ENCODE assay signal across 11 mouse cellular contexts in the genomic region with DNA sequence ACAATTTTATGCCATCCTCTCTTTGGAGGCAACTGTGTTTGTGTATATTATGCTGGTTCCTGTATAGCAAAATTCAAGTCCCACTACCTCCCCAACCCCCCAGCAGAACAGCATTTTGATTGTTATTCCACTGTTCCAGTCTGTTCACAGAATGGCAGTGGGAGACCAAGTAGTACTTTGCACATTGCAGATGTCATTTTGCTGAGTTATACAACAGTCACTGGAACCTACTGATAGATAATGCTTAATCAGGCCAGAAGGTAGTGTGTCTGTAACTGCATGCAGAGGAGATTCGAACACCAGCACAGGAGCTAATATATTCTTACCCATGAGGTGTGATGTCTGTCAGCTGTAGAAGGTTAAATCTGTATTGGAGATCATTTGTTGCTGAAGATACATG. TPM values are rescaled to one million over a fixed set of nuclear protein-coding genes. Genes with fewer than 3 reads are reported as not detected.
A peak's percentile ranks its signal among the peaks of the same experiment; 100 is the strongest.
DNase-seq lines count a peak whose midpoint lies in the region; ATAC-seq and TF ChIP-seq lines count a peak whose summit lies in the region.
"Had no signal": no experiment of that assay in that cellular context is flagged by ENCODE, and none has a peak within 500 bp of the region (broad histone marks: within the 10 kb centered on the region; RNA-seq: fewer than 3 reads in every experiment).

No protein-coding gene starts in this region.

- H3K36me3 ChIP-seq in heart, postnatal 0 days (replicated peaks; ENCODE audit: control insufficient read depth, insufficient read depth, low read length) = no peaks in the 10 kb centered on the region
- H3K36me3 ChIP-seq in limb, embryonic 15.5 days = no peaks in the 10 kb centered on the region
- H3K36me3 ChIP-seq in limb, embryonic 10.5 days = no peaks in the 10 kb centered on the region
- H3K36me3 ChIP-seq in intestine, embryonic 16.5 days (ENCODE audit: control insufficient read depth, insufficient read depth, low read length) = no peaks in the 10 kb centered on the region
- no peaks in the 10 kb centered on the region for H3K36me3 ChIP-seq in myocyte (ENCODE audit: control insufficient read depth, insufficient read depth)
- H3K36me3 ChIP-seq: embryonic facial prominence, embryonic 12.5 days; forebrain, embryonic 12.5 days; hindbrain, embryonic 12.5 days had no signal

- DNase-seq in heart, postnatal 0 days (ENCODE audit: low spot score) = no peak
- DNase-seq in heart, adult 8-10 months (ENCODE audit: low spot score) = no peak
- DNase-seq in limb, embryonic 10.5 days (ENCODE audit: low spot score) = no peak
- no peak for DNase-seq in cerebellum, adult 2 months
- DNase-seq: right cerebral cortex, postnatal 4 days had no signal

- no peak for TF ChIP-seq EP300 in heart, postnatal 0 days (IDR thresholded peaks at IDR 0.05; ENCODE audit: low read depth)

- H3K9ac ChIP-seq in heart, postnatal 0 days (replicated peaks; ENCODE audit: low read depth, low read length) = 0 out of 2 replicates have a peak overlapping the region, but pooled peaks have one; percentile 15
- no peak overlapping the region for H3K9ac ChIP-seq in limb, embryonic 15.5 days
- no peak overlapping the region for H3K9ac ChIP-seq in intestine, embryonic 16.5 days (ENCODE audit: low read depth, low read length)
- H3K9ac ChIP-seq: embryonic facial prominence, embryonic 12.5 days; forebrain, embryonic 12.5 days; hindbrain, embryonic 12.5 days had no signal

- ATAC-seq in heart, postnatal 0 days (ENCODE audit: insufficient read depth, low read depth) = no peak
- no peak for ATAC-seq in limb, embryonic 15.5 days (ENCODE audit: insufficient number of reproducible peaks, low FRiP score, low TSS enrichment, low read depth)
- 0 out of 2 replicates have a peak, but pooled peaks have one; percentile 17 for ATAC-seq in intestine, embryonic 16.5 days

- no peaks in the 10 kb centered on the region for H3K9me3 ChIP-seq in heart, postnatal 0 days (replicated peaks; ENCODE audit: control insufficient read depth, low read length)
- no peaks in the 10 kb centered on the region for H3K9me3 ChIP-seq in limb, embryonic 15.5 days
- no peaks in the 10 kb centered on the region for H3K9me3 ChIP-seq in limb, embryonic 10.5 days (replicated peaks)
- no peaks in the 10 kb centered on the region for H3K9me3 ChIP-seq in intestine, embryonic 16.5 days (ENCODE audit: control insufficient read depth, low read length)
- H3K9me3 ChIP-seq: embryonic facial prominence, embryonic 12.5 days; forebrain, embryonic 12.5 days; hindbrain, embryonic 12.5 days had no signal

- TF ChIP-seq CTCF in heart, postnatal 0 days (IDR thresholded peaks at IDR 0.05; ENCODE audit: low read depth) = no peak
- TF ChIP-seq CTCF in cerebellum, adult 2 months (IDR thresholded peaks at IDR 0.05; ENCODE audit: borderline replicate concordance, insufficient read depth, low read depth, low read length) = no peak

- H3K4me1 ChIP-seq in heart, postnatal 0 days (ENCODE audit: control insufficient read depth, insufficient read depth) = peaks cover 86% of the 10 kb centered on the region
- peaks cover 42% of the 10 kb centered on the region for H3K4me1 ChIP-seq in limb, embryonic 15.5 days
- H3K4me1 ChIP-seq in limb, embryonic 10.5 days = peaks cover 45% of the 10 kb centered on the region
- peaks cover 54% of the 10 kb centered on the region for H3K4me1 ChIP-seq in intestine, embryonic 16.5 days (ENCODE audit: control insufficient read depth, insufficient read depth, low read length)
- H3K4me1 ChIP-seq in cerebellum, adult 2 months (ENCODE audit: control insufficient read depth, insufficient read depth, low read length) = peaks cover 26% of the 10 kb centered on the region

- H3K27me3 ChIP-seq in heart, postnatal 0 days (ENCODE audit: control insufficient read depth, insufficient read depth, low read length) = no peaks in the 10 kb centered on the region
- no peaks in the 10 kb centered on the region for H3K27me3 ChIP-seq in limb, embryonic 15.5 days
- no peaks in the 10 kb centered on the region for H3K27me3 ChIP-seq in limb, embryonic 10.5 days (ENCODE audit: low read depth, poor library complexity, severe bottlenecking)
- H3K27me3 ChIP-seq in intestine, embryonic 16.5 days (replicated peaks; ENCODE audit: control insufficient read depth, insufficient read depth, low read length) = no peaks in the 10 kb centered on the region
- H3K27me3 ChIP-seq in myocyte (ENCODE audit: control insufficient read depth, insufficient read depth, insufficient read length) = no peaks in the 10 kb centered on the region
- no peaks in the 10 kb centered on the region for H3K27me3 ChIP-seq in cerebellum, adult 2 months (ENCODE audit: control insufficient read depth, insufficient read depth, low read length)
- H3K27me3 ChIP-seq: embryonic facial prominence, embryonic 12.5 days; forebrain, embryonic 12.5 days; hindbrain, embryonic 12.5 days had no signal

- no peak overlapping the region for H3K4me3 ChIP-seq in heart, postnatal 0 days (ENCODE audit: low read depth, low read length)
- no peak overlapping the region for H3K4me3 ChIP-seq in limb, embryonic 15.5 days
- no peak overlapping the region for H3K4me3 ChIP-seq in limb, embryonic 10.5 days
- H3K4me3 ChIP-seq in intestine, embryonic 16.5 days (ENCODE audit: low read length) = no peak overlapping the region
- no peak overlapping the region for H3K4me3 ChIP-seq in myocyte
- H3K4me3 ChIP-seq in cerebellum, adult 2 months (replicated peaks; ENCODE audit: insufficient read depth, low read depth, low read length) = no peak overlapping the region
- H3K4me3 ChIP-seq: embryonic facial prominence, embryonic 12.5 days; forebrain, embryonic 12.5 days; hindbrain, embryonic 12.5 days had no signal

- 0 out of 2 replicates have a peak overlapping the region, but pooled peaks have one; percentile 35 for H3K4me2 ChIP-seq in heart, postnatal 0 days (ENCODE audit: low read depth, low read length)
- no peak overlapping the region for H3K4me2 ChIP-seq in limb, embryonic 15.5 days
- no peak overlapping the region for H3K4me2 ChIP-seq in intestine, embryonic 16.5 days (ENCODE audit: low read depth, low read length)
- peak overlapping the region; percentile 19 for H3K4me2 ChIP-seq in myocyte (ENCODE audit: low read depth)
- H3K4me2 ChIP-seq: embryonic facial prominence, embryonic 12.5 days; forebrain, embryonic 12.5 days had no signal

- peak overlapping the region; percentile 74 for H3K27ac ChIP-seq in heart, postnatal 0 days (ENCODE audit: low read depth)
- peak overlapping the region; percentile 48; the same call in 1 of the 2 replicates for H3K27ac ChIP-seq in limb, embryonic 15.5 days
- no peak overlapping the region for H3K27ac ChIP-seq in limb, embryonic 10.5 days
- peak overlapping the region; percentile 33; the same call in 1 of the 2 replicates for H3K27ac ChIP-seq in intestine, embryonic 16.5 days (ENCODE audit: low read length)
- H3K27ac ChIP-seq in cerebellum, adult 2 months (ENCODE audit: insufficient read depth, low read length) = no peak overlapping the region
- H3K27ac ChIP-seq: embryonic facial prominence, embryonic 12.5 days; forebrain, embryonic 12.5 days; hindbrain, embryonic 12.5 days had no signal

- peaks cover 100% of the 10 kb centered on the region for H3K79me2 ChIP-seq in myocyte (ENCODE audit: control insufficient read depth, insufficient read depth)

- no peak for TF ChIP-seq POLR2A in myocyte (IDR thresholded peaks at IDR 0.05; ENCODE audit: insufficient read length, low read depth)
- TF ChIP-seq POLR2A in cerebellum, adult 2 months (IDR thresholded peaks at IDR 0.05; ENCODE audit: borderline replicate concordance, insufficient read depth, low read length) = no peak

- WGBS in heart, postnatal 0 days = 50% methylated on average over 1 of the region's 1 CpGs
- WGBS in limb, embryonic 15.5 days = 76% methylated on average over 1 of the region's 1 CpGs
- WGBS in limb, embryonic 10.5 days = 89% methylated on average over 1 of the region's 1 CpGs
- 80% methylated on average over 1 of the region's 1 CpGs for WGBS in intestine, embryonic 16.5 days
- 66% methylated on average over 1 of the region's 1 CpGs for WGBS in cerebellum, adult 2 months

- no peak overlapping the region for H3ac ChIP-seq in myocyte (ENCODE audit: control insufficient read depth, insufficient read length)

TF ChIP-seq in myocyte, 11 proteins besides CTCF, POLR2A, EP300 and RAD21:
- TF ChIP-seq MYOG (IDR thresholded peaks at IDR 0.05; ENCODE audit: control insufficient read depth in 1 of 3, insufficient read depth in 1 of 3, insufficient read length in 2 of 3, low read depth in 2 of 3) = no peak
- no peak for TF ChIP-seq USF1 (IDR thresholded peaks at IDR 0.05; ENCODE audit: low read depth)
- no peak for TF ChIP-seq E2F4 (IDR thresholded peaks at IDR 0.05; ENCODE audit: insufficient read depth)
- TF ChIP-seq TCF12 (IDR thresholded peaks at IDR 0.05; ENCODE audit: insufficient read depth, poor library complexity, severe bottlenecking) = no peak
- TF ChIP-seq SRF (IDR thresholded peaks at IDR 0.05; ENCODE audit: control insufficient read depth, insufficient read length, low read depth) = no peak
- no peak for TF ChIP-seq POLR2AphosphoS2 (IDR thresholded peaks at IDR 0.05; ENCODE audit: insufficient read length, low read depth)
- no peak for TF ChIP-seq REST (IDR thresholded peaks at IDR 0.05; ENCODE audit: insufficient read depth, insufficient read length)
- no peak for TF ChIP-seq TCF3 (IDR thresholded peaks at IDR 0.05; ENCODE audit: insufficient read length, low read depth)
- TF ChIP-seq MAX (IDR thresholded peaks at IDR 0.05; ENCODE audit: low read depth) = no peak
- TF ChIP-seq MYOD1 (IDR thresholded peaks at IDR 0.05; ENCODE audit: control insufficient read depth in 1 of 3, insufficient read length in 2 of 3, low read depth in 2 of 3) = no peak
- no peak for TF ChIP-seq CEBPB (IDR thresholded peaks at IDR 0.05; ENCODE audit: insufficient read depth, poor library complexity, severe bottlenecking)

RNA-seq across cellular contexts. Expression of gene Dyrk1a, which starts 32.4 kb away (rescaled TPM):
- 55.2 and 90.3 TPM in 2 replicates for total RNA-seq in heart, postnatal 0 days (2014; rRNA removed; ENCODE audit: low replicate concordance)
- polyA plus RNA-seq in heart, postnatal 0 days (2015; fragmentation: Nextera tagmentation; extraction: Ambion mirVana) = 6.9 and 7.7 TPM in 2 replicates
- 10 to 100 TPM; 70.5 to 87.1 (median 79.0) TPM for total RNA-seq in heart, adult 8-10 months (2022)
- polyA plus RNA-seq in limb, embryonic 15.5 days (2015; fragmentation: Nextera tagmentation; extraction: Ambion mirVana) = 7.5 and 8.3 TPM in 2 replicates
- polyA plus RNA-seq in limb, embryonic 10.5 days (2016; fragmentation: Nextera tagmentation; extraction: Ambion mirVana) = 8.2 and 8.9 TPM in 2 replicates
- 7.1 and 7.3 TPM in 2 replicates for polyA plus RNA-seq in intestine, embryonic 16.5 days (2015; fragmentation: Nextera tagmentation; extraction: Ambion mirVana)
- polyA plus RNA-seq in myocyte (2012; fragmentation: generic; extraction: Trizol) = 20.7 TPM
- 41.7 and 42.8 TPM in 2 replicates for polyA plus RNA-seq in cerebellum, adult 2 months (2012; rRNA removed)

Comparison
In these comparisons a context has a peak if more than half of its experiments do, and no peak if none do; other contexts are left out.
1. H3K27ac ChIP-seq: peak in heart, postnatal 0 days (single experiment), limb, embryonic 15.5 days (single experiment) and intestine, embryonic 16.5 days (single experiment); none in limb, embryonic 10.5 days (single experiment) and cerebellum, adult 2 months (single experiment).
2. H3K4me2 ChIP-seq: peak in heart, postnatal 0 days (single experiment) and myocyte (single experiment); none in limb, embryonic 15.5 days (single experiment) and intestine, embryonic 16.5 days (single experiment).